Comparison of ENCODE assay signal across 9 mouse cellular contexts in the genomic region with DNA sequence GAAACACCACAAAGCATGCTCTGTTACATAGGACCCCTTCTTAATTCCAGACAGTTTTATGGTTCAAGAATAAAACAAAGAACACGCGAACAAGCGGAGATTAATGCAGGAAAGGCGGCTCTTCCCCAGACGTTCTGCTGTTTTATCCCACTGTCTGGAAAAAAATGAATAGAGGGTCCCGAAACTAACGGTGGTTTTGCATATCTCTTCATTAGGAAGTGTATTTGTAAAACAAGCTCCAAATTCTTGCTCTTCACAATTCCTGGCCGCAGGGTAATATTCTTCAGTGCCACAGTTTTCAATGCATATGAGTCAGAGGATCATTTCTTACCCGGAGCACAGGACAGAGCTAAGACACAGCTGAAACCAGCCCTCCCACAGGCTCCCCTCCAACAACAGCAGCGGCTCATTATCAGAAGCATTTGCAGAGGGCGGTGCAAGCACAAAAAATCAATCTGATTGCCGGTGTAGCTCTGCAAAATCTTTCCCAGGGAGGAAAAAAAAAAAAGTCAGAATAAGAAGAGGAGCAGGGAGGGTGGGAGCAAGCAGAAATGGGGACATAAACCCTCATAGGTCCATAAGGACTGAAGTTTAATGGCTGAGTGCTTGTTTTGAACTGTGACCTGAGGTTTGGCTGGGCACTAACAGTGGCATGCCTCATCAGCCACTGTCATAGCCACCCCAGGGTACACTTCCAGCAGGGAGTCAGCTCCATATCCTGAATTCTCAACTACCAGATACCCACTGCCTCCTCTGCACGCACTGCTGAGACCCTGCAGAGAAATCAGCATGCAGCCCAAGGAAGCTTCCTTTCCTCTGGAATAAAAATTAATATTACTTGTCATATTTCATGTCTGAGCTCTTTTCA.
DNase-seq lines count a peak whose midpoint lies in the region; ATAC-seq lines count a peak whose summit lies in the region.
"Had no signal": no experiment of that assay in that cellular context is flagged by ENCODE, and none has a peak within 500 bp of the region (broad histone marks: within the 10 kb centered on the region; RNA-seq: fewer than 3 reads in every experiment).

No protein-coding gene starts in this region.

- WGBS in limb, embryonic 12.5 days = 35% methylated on average over 13 of the region's 13 CpGs
- WGBS in limb, embryonic 10.5 days = 49% methylated on average over 13 of the region's 13 CpGs
- WGBS in forebrain, embryonic 13.5 days = 5% methylated on average over 13 of the region's 13 CpGs

- no peaks in the 10 kb centered on the region for H3K27me3 ChIP-seq in limb, embryonic 12.5 days
- H3K27me3 ChIP-seq in limb, embryonic 10.5 days (ENCODE audit: low read depth, poor library complexity, severe bottlenecking) = no peaks in the 10 kb centered on the region
- no peaks in the 10 kb centered on the region for H3K27me3 ChIP-seq in forebrain, embryonic 13.5 days

- DNase-seq in limb, embryonic 10.5 days (ENCODE audit: low spot score) = no peak
- peak; percentile 3 to 13 for DNase-seq in layer of hippocampus, postnatal 36 days
- peak; percentile 39 to 43 for DNase-seq in right cerebral cortex, postnatal 10 days (ENCODE audit: low spot score in 2 of 2)
- no peak for DNase-seq in thymus, postnatal 10 days (ENCODE audit: low spot score in 2 of 2)
- DNase-seq in adrenal gland, postnatal 4 days (ENCODE audit: low spot score in 2 of 2) = no peak
- DNase-seq: lung, postnatal 14 days had no signal

- H3K4me1 ChIP-seq in limb, embryonic 12.5 days (replicated peaks) = 0 out of 2 replicates have a peak, but pooled peaks cover 6% of the 10 kb centered on the region
- 0 out of 2 replicates have a peak, but pooled peaks cover 2% of the 10 kb centered on the region for H3K4me1 ChIP-seq in limb, embryonic 10.5 days
- H3K4me1 ChIP-seq in forebrain, embryonic 13.5 days = peaks cover 25% of the 10 kb centered on the region

- H3K9ac ChIP-seq in limb, embryonic 12.5 days (replicated peaks) = no peak overlapping the region
- H3K9ac ChIP-seq in forebrain, embryonic 13.5 days = peak overlapping the region; percentile 47; the same call in 1 of the 2 replicates

- no peak overlapping the region for H3K27ac ChIP-seq in limb, embryonic 12.5 days
- H3K27ac ChIP-seq in limb, embryonic 10.5 days = no peak overlapping the region
- peak overlapping the region; percentile 74 for H3K27ac ChIP-seq in forebrain, embryonic 13.5 days

- H3K9me3 ChIP-seq in limb, embryonic 12.5 days = no peaks in the 10 kb centered on the region
- H3K9me3 ChIP-seq in limb, embryonic 10.5 days (replicated peaks) = no peaks in the 10 kb centered on the region
- no peaks in the 10 kb centered on the region for H3K9me3 ChIP-seq in forebrain, embryonic 13.5 days (replicated peaks)

- ATAC-seq in limb, embryonic 12.5 days (ENCODE audit: insufficient number of reproducible peaks, insufficient read depth, low FRiP score, low TSS enrichment, low read depth) = no peak
- ATAC-seq in forebrain, embryonic 13.5 days = peak; percentile 79

- peak overlapping the region; percentile 25 for H3K4me2 ChIP-seq in limb, embryonic 12.5 days
- peak overlapping the region; percentile 56 for H3K4me2 ChIP-seq in forebrain, embryonic 13.5 days

- H3K36me3 ChIP-seq in limb, embryonic 12.5 days = no peaks in the 10 kb centered on the region
- H3K36me3 ChIP-seq in limb, embryonic 10.5 days = no peaks in the 10 kb centered on the region
- H3K36me3 ChIP-seq in forebrain, embryonic 13.5 days (ENCODE audit: poor library complexity, severe bottlenecking) = no peaks in the 10 kb centered on the region

- H3K4me3 ChIP-seq in limb, embryonic 12.5 days (replicated peaks) = no peak overlapping the region
- H3K4me3 ChIP-seq in limb, embryonic 10.5 days = no peak overlapping the region
- peak overlapping the region; percentile 25 for H3K4me3 ChIP-seq in forebrain, embryonic 13.5 days
- H3K4me3 ChIP-seq: erythroblast, embryonic 14.5 days had no signal

Comparison
In these comparisons a context has a peak if more than half of its experiments do, and no peak if none do; other contexts are left out.
1. DNase-seq: peak in layer of hippocampus, postnatal 36 days (2 of 2) and right cerebral cortex, postnatal 10 days (2 of 2); none in limb, embryonic 10.5 days (single experiment), thymus, postnatal 10 days (0 of 2) and adrenal gland, postnatal 4 days (0 of 2).